Mouse (Mus musculus) cerebellum, adult 18-20 months (tissue): ENCODE data around the gene Lrrc43.
"Not testable (repeated sequence)": the region's sequence is repeated elsewhere in the genome, so short reads cannot be mapped to it uniquely, and the experiment has no call there.

Experiments
- DNase-seq, 2 experiments: peaks; one replicate each; pipeline ENCODE4 v3.0.0; 2021

Lrrc43 gene

GRCm38 (mm10) chr5:123489112-123489785 is at the start of gene Lrrc43, which contains the start of gene Il31:
Lrrc43 (plus strand) TSS chr5:123489305.
Il31 (minus strand) TSS chr5:123489489.
- no peak for DNase-seq

GRCm38 (mm10) chr5:123439312-123439711 is 49.8 kb upstream of the Lrrc43 start:
- no peak for DNase-seq

GRCm38 (mm10) chr5:123439941-123440340 is 49.2 kb upstream of the Lrrc43 start:
- DNase-seq = peak; percentile 55

- DNase-seq = peak in 1 of 2 experiments; percentile 41
Observed at GRCm38 (mm10) chr5:123440664-123441063, 48.4 kb upstream of the Lrrc43 start.

- no peak for DNase-seq
Observed at GRCm38 (mm10) chr5:123442283-123442682, 46.8 kb upstream of the Lrrc43 start.

GRCm38 (mm10) chr5:123444069-123444468 is 45.0 kb upstream of the Lrrc43 start:
- peak; percentile 67 to 78 for DNase-seq

- DNase-seq = no peak
Observed at GRCm38 (mm10) chr5:123444849-123445334, 44.2 kb upstream of the Lrrc43 start.

- no peak for DNase-seq
Observed at GRCm38 (mm10) chr5:123451886-123452285, 37.2 kb upstream of the Lrrc43 start.

- no peak for DNase-seq
Observed at GRCm38 (mm10) chr5:123461420-123461819, 27.7 kb upstream of the Lrrc43 start.

GRCm38 (mm10) chr5:123464638-123465037 is 24.5 kb upstream of the Lrrc43 start:
- DNase-seq = no peak

- no peak for DNase-seq
Observed at GRCm38 (mm10) chr5:123470784-123471400, 18.2 kb upstream of the Lrrc43 start.

- no peak for DNase-seq
Observed at GRCm38 (mm10) chr5:123473817-123474216, 15.3 kb upstream of the Lrrc43 start.

GRCm38 (mm10) chr5:123487659-123488395 is 1.3 kb upstream of the Lrrc43 start:
- no peak for DNase-seq

- no peak for DNase-seq
Observed at GRCm38 (mm10) chr5:123489935-123490334, 830 bp downstream of the Lrrc43 start.

- peak; percentile 56 to 69 for DNase-seq
Observed at GRCm38 (mm10) chr5:123499717-123500116, 10.6 kb downstream of the Lrrc43 start.

- no peak for DNase-seq
Observed at GRCm38 (mm10) chr5:123501973-123502372, 12.9 kb downstream of the Lrrc43 start.

- DNase-seq = peak; percentile 55 to 71
Observed at GRCm38 (mm10) chr5:123507936-123508723, 19.0 kb downstream of the Lrrc43 start.

- no peak for DNase-seq
Observed at GRCm38 (mm10) chr5:123508921-123509320, 19.8 kb downstream of the Lrrc43 start.

GRCm38 (mm10) chr5:123510160-123510559 is 21.1 kb downstream of the Lrrc43 start, which contains the start of gene B3gnt4:
B3gnt4 (plus strand) TSS chr5:123510460.
- no peak for DNase-seq

GRCm38 (mm10) chr5:123511426-123511825 is 22.3 kb downstream of the Lrrc43 start:
- DNase-seq = not testable (repeated sequence)

GRCm38 (mm10) chr5:123512102-123512501 is 23.0 kb downstream of the Lrrc43 start:
- no peak for DNase-seq

- no peak for DNase-seq
Observed at GRCm38 (mm10) chr5:123514871-123515270, 25.8 kb downstream of the Lrrc43 start.

- DNase-seq = no peak
Observed at GRCm38 (mm10) chr5:123520666-123521065, 31.6 kb downstream of the Lrrc43 start.
